Mouse (Mus musculus) CD4-positive, CD25-positive, alpha-beta regulatory T cell, adult 2 months (primary cell): ENCODE measurements around the gene Slc25a48.

Experiments used
- DNase-seq: peaks from one replicate; pipeline ENCODE4 v3.0.0-alpha.2; 2012; ENCODE audit warnings: low read depth, low spot score

Slc25a48 gene

GRCm38 (mm10) chr13:56438211-56439075 lies at the start of gene Slc25a48:
Gene Slc25a48 (plus strand): TSS chr13:56438355.
- no peak for DNase-seq

- DNase-seq: no peak
These were observed 40.6 kb upstream of the Slc25a48 start for GRCm38 (mm10) chr13:56397572-56397971.

GRCm38 (mm10) chr13:56401186-56401585 lies 37.0 kb upstream of the Slc25a48 start:
- DNase-seq: no peak

GRCm38 (mm10) chr13:56403381-56404086 lies 34.6 kb upstream of the Slc25a48 start:
- no peak for DNase-seq

DNA sequence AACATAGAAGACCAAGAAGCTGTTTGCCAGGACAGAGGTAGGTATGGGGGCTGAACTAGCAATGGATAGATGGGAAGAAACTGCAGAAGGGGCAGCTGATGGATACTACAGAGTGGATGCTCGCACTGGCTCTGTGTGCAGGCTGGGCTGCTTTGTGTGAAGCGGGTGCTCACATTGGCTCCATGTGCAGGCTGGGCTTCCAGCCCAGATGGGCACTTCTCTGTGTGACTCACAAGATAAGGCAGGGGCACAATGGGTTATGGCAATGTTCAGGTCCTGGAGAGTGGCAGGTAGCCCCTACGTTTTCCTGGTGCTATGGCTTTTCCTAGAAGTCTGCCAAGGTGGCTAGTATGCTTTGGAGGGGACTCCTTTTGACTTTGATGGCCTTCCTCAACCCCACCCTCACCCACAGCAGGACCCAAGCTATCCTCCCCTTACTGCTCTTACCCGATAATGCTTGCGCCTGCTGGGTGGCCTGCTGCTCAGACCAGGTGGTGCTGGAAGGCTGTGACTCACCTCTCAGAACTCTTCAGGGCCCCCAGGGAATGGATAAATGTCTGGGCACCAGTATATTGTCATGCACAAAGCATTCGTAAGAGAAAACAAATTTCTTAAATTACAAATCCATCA lies 33.5 kb upstream of the Slc25a48 start:
- DNase-seq: no peak

- no peak for DNase-seq
These were observed 25.8 kb upstream of the Slc25a48 start for GRCm38 (mm10) chr13:56412286-56412873.

GRCm38 (mm10) chr13:56418685-56419483 lies 19.3 kb upstream of the Slc25a48 start:
- DNase-seq: no peak

DNA sequence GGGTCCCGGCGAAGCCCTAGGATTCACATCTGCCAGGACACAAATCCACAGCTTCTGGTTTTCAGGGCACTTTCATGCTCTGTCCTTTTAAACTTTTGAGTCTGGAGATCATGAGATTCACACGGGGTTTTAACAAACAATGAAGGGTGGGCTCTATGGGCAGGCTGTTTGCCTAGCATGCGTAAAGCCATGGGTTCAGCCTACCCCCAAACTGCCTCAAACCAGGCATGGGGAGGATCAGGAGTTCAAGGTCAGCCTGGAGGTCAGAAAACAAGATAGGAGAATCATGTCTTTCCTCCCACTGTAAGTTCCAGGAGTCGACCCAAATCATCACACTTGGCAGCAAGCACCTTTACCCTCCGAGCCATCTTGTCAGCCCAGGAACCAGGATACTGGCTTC lies 18.6 kb upstream of the Slc25a48 start:
- DNase-seq: no peak

DNA sequence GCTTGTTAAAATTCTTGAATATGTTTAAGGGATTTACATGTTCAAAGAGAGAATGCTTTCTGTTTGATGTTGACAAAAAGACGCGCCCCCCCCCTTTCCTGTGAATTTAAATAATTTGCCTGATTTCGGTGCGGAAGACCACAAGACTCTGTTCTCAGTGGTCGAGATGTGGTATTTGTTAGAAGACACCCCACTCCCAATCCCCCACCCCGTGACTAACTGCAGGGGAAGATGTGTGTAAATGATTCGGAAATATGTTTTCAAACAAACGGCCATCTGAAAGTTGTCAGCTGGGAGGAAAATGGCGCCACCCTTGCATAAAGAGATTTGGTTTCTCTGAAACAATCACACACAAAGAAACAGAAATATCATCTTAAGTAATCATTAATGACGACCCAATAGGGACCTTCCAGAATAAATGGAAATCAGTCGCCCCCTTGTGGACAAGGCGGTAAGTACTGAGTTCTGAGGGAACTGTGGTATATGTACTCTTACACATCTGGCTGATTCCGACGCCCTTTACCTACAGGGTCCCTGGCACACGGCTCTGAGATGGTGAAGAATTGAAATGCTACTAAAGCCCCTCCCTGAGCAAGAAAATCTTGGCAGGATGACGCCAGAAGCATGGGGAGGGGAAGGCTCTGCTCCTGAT lies 16.0 kb upstream of the Slc25a48 start:
- peak; percentile 56 for DNase-seq

DNA sequence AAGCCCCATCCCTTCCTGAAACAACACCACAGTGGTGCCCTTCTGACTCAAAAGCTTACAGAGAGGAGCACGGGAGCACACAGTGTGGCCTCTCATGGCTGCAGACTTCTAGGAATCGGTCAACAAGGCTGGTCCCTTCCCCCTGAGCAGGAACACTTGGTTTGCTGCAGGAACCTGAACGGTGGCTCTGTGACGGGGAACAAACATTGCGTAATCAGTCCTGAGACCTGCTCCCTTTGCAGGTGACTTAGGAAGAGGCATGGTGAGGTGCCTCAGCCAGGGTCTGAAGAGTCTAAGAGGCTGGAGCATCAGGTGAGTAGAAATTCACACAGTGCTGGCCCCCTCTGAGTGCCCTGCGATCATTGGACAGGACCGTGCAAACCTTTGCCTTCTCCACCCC lies 12.2 kb upstream of the Slc25a48 start:
- no peak for DNase-seq

- no peak for DNase-seq
These were observed 11.8 kb upstream of the Slc25a48 start, which contains the start of gene Gm3045 for GRCm38 (mm10) chr13:56426365-56426764. Gene Gm3045 (plus strand): TSS chr13:56426594.

GRCm38 (mm10) chr13:56428724-56429500 lies 9.2 kb upstream of the Slc25a48 start:
- peak; percentile 55 for DNase-seq

GRCm38 (mm10) chr13:56432496-56432895 lies 5.7 kb upstream of the Slc25a48 start:
- no peak for DNase-seq

GRCm38 (mm10) chr13:56433466-56433865 lies 4.7 kb upstream of the Slc25a48 start:
- peak; percentile 41 for DNase-seq

DNA sequence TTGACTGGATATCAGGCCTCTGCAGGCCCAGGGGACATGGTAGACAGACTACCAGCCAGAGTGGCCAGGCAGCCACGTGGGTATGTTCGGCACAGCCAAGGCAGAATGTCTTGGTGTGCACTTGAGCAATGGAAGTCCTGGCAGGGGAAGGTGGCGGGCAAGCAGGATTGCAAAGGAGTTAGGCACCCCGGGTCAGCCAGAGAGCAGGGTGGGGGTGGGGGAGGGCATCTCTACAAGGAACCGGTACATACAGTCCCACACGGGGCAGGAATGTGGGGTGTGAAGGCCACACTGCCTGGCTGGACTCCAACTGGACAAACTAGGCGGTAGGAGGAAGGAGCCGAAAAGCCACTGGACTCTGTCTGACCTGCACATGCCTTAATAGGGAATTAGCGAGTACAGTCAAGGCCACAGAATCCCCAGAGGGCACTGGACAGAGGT lies 3.8 kb upstream of the Slc25a48 start:
- DNase-seq: no peak

DNA sequence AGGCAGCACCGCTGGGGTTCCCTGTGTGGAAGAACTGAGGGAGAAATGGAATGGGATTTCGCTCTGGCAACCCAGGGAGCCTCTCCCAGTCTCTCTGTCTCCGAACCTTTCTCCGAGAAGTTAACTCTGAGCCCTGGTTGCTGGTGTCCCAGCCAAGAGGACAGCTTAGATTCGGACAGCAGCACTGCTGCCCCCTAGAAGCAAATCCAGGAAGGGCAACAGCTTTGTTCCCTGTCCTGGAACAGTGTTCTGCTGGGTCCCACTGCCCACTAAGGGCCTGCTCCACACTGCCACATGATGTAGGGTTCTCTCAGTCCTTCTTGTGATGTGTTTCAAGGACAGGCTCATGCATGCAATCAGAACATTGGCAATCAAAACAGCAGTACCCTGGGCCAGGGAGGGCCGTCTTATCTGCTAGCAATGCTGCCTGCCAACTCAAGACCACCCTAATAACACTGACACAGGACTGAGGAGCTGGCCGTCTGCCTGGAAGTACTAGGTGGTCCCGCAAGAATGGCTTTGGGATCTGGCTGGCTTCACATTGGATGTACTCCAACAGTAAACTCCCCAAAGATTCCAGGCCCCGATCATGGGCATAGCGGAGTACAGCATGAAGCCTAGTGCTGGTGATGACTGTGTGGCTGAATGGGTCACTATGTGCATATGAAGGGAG lies 2.4 kb upstream of the Slc25a48 start:
- no peak for DNase-seq

DNA sequence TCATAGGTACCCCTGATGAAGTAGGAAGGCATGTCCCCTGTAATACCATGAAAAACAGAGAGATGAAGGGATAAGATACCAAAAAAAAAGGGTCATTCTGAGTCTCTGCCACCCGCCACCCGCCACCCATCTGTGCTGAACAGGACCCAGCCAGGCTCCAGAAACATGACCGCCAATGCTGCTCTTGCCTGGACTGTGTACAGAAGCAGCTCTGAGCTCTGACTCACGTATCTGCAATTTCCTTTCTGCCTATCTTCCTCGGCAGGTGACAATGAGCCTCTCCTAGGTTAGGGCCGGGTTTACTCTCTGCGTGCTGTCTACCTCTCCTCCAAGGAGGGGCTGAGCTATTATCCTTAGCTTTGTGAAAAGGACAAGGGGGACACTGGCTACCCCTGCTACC lies 5.3 kb downstream of the Slc25a48 start:
- no peak for DNase-seq

DNA sequence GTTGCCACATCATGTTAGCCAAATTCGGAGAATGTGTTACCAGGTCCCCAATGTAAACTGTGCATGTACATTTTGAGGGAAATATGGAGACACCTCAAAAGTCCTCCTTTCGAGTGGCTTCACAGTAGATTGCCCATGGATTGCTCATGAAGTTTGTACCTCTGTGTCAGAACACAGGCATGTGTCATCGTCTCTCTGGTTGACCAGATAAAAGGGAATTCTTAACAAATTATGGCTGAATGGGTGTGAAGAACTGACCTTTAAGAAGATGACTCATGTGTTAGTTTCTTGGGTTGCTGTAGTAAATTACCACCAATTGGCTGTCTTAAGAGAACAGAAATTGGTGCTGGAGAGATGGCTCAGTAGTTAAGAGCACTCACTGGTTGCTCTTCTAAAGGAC lies 6.0 kb downstream of the Slc25a48 start:
- DNase-seq: no peak

- DNase-seq: no peak
These were observed 6.8 kb downstream of the Slc25a48 start for GRCm38 (mm10) chr13:56444996-56445395.
